Mouse (Mus musculus): ENCODE results near the gene Tuba3a.

Gene Tuba3a

GRCm38 (mm10) chr6:125231117-125232044 is 54.5 kb downstream of the Tuba3a start, which contains the start of gene Tapbpl:
Tapbpl (minus strand) TSS chr6:125231860.
- DNase-seq (ENCODE audit: low spot score): peak; percentile 47

DNA sequence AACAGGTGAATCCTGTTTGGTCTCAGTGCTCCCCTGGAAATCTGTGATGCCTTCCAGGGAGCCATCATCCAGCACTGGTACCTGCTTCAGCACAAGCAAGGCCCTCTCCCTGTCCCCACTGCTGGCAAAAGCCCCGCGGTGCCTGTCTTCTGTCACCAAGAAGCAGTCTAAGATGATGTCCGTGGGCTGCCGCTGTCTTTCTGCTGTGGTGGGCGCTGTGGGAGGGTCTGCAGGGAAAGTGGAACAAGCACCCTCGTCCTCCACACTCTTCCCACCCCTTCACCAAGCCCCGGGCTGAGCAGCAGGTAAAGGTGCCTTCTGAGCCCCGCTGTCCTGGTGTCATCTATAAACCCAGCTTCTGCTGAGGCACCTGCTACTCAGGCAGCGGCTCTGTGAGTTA is 55.3 kb downstream of the Tuba3a start:
- DNase-seq (ENCODE audit: low spot score): no peak
